8 mouse cellular contexts compared by ENCODE assay signal in the genomic region with DNA sequence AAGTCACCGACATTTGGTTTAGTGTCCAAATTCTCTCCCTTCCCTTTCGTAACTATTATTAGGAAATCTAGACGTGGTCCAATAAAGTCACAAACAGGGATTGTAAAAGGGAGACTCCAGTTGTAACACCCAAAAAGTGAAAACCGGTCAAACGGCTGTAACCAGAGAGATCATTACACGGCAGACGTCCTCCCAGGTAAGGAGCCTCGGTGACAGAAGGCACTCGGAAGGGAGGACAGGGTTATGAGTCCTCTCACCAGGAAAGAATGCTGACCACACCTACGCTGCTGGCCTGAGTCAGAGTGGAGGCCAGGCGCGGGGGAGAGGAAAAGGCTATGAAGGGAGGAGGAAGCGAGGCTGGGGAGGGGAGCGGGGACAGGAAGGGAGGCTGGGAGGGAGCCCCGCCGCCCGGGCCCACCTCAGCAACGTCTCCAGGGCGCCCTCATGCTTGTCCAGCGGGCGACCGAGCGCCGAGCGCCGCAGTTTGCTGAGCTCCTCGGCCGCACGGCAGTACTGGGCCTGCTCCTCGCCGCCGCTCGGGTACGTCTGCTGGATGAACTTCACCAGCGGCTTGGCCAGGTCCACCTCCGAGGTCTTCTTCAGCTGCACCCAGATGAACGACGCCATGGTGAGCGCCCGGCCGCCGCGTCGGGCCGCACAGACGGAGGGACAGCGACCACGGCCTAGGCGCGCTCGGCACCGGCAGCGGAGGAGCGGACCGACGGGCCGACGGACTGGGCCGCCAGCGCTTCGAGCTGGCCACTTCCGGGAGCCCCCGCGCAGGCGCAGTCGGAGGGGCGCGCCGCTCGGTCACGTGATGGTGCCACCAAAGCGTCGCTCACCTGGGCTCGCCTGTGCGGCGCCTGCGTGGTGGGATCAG. TPM values are rescaled to one million over a fixed set of nuclear protein-coding genes. Genes with fewer than 3 reads are reported as not detected.
A peak's percentile ranks its signal among the peaks of the same experiment; 100 is the strongest.
DNase-seq lines count a peak whose midpoint lies in the region; ATAC-seq lines count a peak whose summit lies in the region.

TSS of gene Pdcd6ip (minus strand) at position 779 of the 880 bp plus-strand sequence.

- peak; percentile 95 to 97 for DNase-seq in adrenal gland, adult (ENCODE audit: inconsistent age in 2 of 2, low spot score in 1 of 2)
- peak; percentile 88 for DNase-seq in embryo, embryonic 10.5 days (ENCODE audit: low spot score)
- DNase-seq in gastrocnemius, postnatal 14 days = peak; percentile 93
- peak; percentile 89 to 96 for DNase-seq in left cerebral cortex, postnatal 10 days (ENCODE audit: extremely low spot score in 1 of 2, low spot score in 2 of 2)
- peak; percentile 94 for DNase-seq in right cerebral cortex, postnatal 25 days
- peak; percentile 90 to 93 for DNase-seq in urinary bladder, postnatal 4 days (ENCODE audit: low spot score in 2 of 2)

- peak; percentile 75 for ATAC-seq in inflammation-experienced regulatory T-cells, adult 6 months
- peak; percentile 64 for ATAC-seq in megakaryocyte-erythroid progenitor cell, adult 5-6 weeks (replicated peaks; ENCODE audit: low FRiP score, low TSS enrichment, poor library complexity, severe bottlenecking)

- intact Hi-C loops in gastrocnemius, postnatal 14 days (cut with DNase I; ENCODE audit: low total_unique reads) = no loop called here
- intact Hi-C loops in left cerebral cortex, postnatal 10 days (cut with DNase I) = no loop called here

RNA-seq across cellular contexts. Expression of gene Pdcd6ip, which starts in this region (rescaled TPM):
- 10 to 100 TPM; 40.3 to 44.7 TPM for total RNA-seq in gastrocnemius, postnatal 14 days (2021)
- polyA plus RNA-seq in inflammation-experienced regulatory T-cells, adult 6 months (2017; shearing (Covaris generic)) = 10 to 100 TPM; 25.7 to 79.0 (median 49.2) TPM
- total RNA-seq in left cerebral cortex, postnatal 10 days (2021) = 10 to 100 TPM; 48.8 to 52.5 TPM
- total RNA-seq in megakaryocyte-erythroid progenitor cell, adult 5-6 weeks (2014; fragmentation: Nextera tagmentation) = 80.1 and 80.9 TPM in 2 replicates
- 41.8 and 56.9 TPM in 2 replicates for total RNA-seq in megakaryocyte-erythroid progenitor cell, adult 5-6 weeks (2017)

Comparison
In these comparisons a context has a peak if more than half of its experiments do, and no peak if none do; other contexts are left out.
1. Peak in every context shown above with its lines: DNase-seq and ATAC-seq.